Mouse (Mus musculus) left cerebral cortex, postnatal 25 days (tissue): ENCODE measurements around the gene Znhit6. TPM values are rescaled to one million over a fixed set of nuclear protein-coding genes. Genes with fewer than 3 reads are reported as not detected.

ENCODE experiments used
- DNase-seq, 2 experiments: peaks; one replicate each; pipeline ENCODE4 v3.0.0; 2022; ENCODE audit warnings: low spot score in 2 of 2, mixed read lengths in 1 of 2
- intact Hi-C: fragments of 180-260 bp; cut with DNase I; formaldehyde crosslinking; loops from one replicate; pipeline ENCODE4 v1.15.1; 2025
- total RNA-seq, 2 experiments: library from RNA; stranded (reverse); gene quantifications; 2 replicates each; pipeline ENCODE4 v1.2.3; 2021

Znhit6 gene
- total RNA-seq, 2 experiments from 2014 or later = 15.8 to 16.7 TPM

DNA sequence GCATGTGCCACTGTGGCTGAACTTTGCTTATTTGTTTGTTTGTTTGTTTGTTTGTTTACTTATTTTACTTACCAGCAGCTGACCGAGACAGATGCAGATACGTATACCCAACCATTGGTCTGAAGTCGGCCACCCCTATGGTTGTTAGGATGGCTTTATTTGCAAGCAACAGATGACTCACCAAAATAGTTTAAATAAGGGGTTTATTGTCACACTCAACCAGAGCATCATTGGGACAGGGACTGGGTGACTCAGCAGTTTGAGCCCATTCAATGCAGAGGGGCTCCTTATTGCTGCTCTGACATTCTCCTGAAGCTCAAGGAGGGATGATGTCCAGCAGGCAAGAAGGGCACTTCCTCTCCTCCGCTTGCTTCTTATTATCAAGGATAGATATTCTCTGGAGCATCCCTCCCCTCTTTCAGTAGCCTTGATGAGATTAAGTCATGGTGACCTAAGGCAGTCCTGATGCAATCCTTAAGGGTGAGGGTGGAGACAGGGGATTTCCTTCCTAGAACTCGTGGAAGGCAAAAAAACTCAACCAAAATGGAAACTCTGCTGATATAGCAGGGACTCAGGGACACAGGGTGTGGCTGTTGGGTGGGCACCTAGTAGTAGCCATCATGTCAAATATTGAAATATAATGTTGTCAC, 65.2 kb downstream of the Znhit6 start:
- intact Hi-C loops = no loop called here

DNA sequence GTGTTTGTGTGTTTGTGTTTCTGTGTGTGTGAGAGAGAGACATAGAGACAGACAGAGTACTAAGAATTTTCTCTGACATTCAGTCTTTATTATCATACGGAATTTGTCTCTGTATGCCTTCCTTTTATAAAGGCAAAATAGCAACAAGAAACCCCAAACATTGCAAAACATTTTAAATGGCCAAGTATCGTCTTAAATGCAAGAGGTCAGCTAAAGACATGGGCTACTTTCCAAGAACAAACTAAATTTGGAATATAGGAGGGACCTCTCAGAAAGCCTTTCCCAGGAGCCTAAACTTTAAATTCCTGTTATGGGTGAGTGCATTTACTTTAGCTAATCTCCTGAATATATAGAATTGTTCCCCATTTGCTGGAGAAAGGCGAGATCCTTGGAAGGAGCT, 65.9 kb downstream of the Znhit6 start:
- DNase-seq = no peak
- intact Hi-C loops = no loop called here

More for the DNA sequence above, 65.2 kb downstream of the Znhit6 start:
- no peak for DNase-seq

DNA sequence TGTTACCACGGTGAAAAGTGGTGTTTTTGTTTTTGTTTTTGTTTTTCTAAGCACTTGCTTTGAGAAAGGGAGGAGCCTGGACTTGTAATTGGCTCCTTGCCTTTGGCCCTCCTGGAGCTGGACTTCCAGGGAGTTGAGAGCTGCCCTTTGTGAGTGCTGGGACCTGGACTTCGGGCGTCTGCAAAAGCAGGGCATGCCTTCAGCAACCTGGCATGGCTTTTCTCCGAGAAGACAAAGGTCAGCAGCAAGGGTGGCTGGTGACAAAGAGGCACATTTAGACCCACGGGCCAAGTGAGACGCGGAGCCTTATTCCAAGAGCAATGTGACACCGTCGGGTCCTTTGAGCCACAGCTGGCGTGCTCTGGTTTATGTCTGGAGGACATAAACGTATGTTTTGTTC, 66.9 kb downstream of the Znhit6 start:
- DNase-seq = no peak
- intact Hi-C loops = no loop called here

DNA sequence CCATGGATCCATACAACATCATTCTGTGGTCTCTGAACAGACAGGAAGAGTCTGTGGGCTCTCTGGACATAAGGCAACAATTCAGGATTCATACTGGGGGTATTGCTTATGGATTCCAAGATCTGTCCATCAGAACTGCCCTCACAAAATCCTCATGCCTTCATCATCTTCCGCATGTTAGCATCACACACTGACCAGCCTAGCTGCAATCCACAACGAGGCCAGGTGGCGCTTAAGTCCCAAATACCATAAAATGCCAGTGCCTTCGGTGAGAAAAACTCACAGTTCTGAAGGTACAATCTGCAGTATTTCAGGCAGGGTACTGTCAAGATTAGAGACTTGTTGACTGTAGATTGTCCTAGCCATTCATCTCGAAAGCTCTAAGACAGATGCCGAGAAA, 69.5 kb downstream of the Znhit6 start:
- intact Hi-C loops = loop anchor here (2.0 kb wide), 1 partner anchor 181 kb away; no protein-coding TSS in a partner anchor
- DNase-seq = no peak

DNA sequence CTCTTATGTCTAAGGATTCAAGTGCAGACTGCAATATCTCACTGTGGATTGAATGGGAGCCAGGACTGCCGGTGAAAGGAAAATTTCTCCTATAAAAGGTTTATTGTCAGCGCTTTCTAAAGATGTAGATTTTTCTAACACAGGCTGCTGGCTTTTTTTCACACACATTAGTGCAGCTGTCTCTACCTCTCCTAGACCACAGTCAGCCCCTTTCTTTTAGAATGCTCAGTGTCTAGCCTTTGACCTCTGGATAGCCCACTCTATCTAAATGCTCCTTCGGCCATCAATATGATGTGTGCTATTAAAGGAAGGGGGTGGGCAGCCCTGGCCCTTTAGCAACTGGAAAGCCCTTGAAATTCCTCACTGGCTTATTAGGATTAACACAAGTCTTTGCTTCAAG, 70.0 kb downstream of the Znhit6 start:
- intact Hi-C loops = no loop called here
- DNase-seq = no peak

DNA sequence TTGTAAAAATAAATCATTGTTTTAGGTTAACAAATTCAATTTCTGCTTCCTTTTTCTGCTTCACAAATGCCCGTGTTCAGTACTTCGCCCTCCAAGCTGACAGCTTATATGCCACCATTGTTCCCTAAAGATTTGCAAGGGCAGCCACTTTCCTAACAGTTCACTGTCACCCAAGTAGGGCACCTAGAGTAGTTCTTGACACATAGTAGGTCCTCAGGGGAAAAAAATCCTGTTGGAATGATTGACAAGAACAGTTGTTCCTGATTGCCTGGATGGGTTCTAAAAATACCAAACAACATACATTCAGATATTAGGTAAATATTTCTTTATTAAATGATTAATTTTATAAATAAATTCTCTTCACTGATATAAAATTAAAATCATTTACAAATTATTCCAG, 70.7 kb downstream of the Znhit6 start:
- DNase-seq = no peak
- intact Hi-C loops = no loop called here

DNA sequence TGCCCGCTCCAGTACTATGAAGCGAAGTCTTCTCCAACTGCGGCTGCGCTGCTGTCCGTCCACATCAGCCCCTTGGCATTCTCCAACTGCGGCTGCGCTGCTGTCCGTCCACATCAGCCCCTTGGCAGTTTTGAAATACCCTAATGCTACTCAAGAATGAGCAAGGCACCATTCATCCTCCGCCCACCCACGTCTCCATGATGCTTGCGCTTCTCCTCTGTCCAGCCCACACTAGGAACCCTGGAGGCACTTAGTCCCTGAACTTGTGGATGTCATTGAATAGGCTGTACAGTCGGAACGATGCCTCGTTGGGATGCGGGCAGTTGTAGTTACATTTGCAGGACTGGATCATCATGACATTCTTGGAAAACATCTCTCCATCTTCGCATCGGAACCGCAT, 71.4 kb downstream of the Znhit6 start:
- intact Hi-C loops = no loop called here

DNA sequence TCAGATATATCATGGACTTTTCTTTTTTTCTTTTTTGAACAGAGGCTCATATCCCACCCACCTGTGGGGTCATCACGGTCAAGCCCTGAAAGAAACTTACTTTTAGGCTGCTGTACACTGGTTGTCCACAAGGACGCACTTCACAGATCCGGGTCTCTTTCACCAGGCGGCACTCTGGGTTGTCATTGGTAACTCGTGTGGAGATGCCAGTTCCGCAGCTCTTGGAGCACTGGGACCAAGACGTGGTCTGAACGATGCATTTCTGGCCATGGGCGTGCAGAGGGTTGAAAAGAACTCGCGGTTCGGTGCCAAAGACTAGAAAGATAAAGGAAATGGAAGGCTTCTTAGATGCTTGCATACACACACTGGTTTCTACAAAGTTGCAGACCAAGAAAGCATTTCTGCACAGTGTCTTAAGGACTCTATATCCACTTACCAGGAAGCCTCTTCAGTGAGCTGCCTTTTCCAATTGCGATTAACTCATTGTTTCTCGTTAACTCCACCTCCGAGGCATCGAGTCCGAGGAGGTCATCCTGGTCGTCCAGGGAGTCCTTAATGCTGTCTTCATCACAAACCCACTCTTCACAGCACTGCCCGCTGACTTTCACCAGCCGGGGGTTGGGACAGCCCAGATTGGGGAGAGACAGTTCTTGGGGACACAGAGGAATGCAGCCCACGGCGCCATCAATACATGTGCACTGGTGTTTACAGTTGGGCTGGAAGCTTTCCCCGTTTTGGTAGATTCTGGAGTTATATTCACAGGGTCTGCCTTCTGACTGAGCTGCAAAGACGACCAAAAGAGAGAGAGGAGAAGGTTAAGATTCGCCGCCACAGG, 72.3 kb downstream of the Znhit6 start:
- intact Hi-C loops = no loop called here
- DNase-seq = peak in 1 of 2 experiments; percentile 34

More for the DNA sequence above, 71.4 kb downstream of the Znhit6 start:
- no peak for DNase-seq

DNA sequence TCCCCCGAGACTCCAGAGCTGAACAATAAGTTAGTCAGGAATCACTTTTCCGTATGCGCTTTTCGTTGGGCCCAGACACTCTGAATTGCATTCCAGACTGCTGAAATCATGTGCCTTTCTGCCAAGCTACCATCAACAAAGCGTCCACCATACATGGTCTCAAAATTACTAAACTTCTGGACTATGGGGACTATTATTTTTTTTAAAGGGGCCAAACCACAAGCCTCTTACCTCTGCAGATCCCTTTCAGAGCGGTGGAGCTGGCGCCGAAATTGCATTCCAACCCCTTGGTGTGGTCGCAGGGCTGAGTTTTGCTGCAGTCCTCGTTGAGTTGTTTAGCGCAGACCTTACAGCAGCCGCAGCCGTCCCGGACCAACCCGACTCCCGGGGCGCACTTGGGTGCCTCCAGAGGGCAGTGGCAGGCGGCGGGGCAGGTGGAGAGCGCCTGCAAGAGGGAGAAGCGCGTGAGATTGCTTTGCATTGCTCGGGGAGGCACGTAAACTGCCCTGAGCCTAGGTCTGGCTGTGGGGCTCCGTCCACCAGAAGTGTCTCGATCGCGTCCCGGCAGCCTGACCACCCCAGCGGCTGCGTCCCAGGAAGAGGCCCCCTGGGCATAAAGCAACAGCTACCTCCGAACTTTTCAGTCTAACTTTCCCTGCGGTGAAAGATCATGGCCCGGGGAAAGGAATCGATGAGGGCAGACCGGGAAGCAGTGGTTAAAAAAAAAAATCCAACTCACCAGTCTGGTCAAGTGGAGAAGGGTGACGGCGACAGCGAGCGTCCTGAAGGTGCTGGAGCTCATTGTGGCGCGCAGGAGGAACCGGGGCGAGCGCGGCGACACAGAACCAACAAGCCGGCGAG, 73.2 kb downstream of the Znhit6 start:
- DNase-seq = peak in 1 of 2 experiments; percentile 28
- intact Hi-C loops = no loop called here

DNA sequence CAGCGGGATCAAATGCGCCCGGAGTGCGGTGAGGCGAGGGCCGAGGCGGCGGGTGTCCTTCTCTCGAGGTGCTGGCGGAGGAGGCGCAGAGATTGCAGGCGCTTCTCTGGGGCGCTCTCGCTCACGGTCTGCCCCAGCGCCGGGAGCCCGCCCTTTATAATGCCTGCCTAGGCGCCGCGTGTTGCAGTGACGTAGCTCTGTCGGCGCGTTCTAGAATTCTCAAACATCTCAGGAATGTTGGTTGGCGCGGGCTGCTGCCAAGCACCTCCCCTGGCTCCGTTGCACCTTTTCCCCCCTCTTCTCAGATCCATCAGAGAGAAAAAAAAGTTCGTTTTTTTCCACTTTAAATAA, 73.8 kb downstream of the Znhit6 start, which contains the start of gene Ccn1:
Ccn1 (minus strand) TSS at position 130 of the 351 bp plus-strand sequence.
- intact Hi-C loops = loop anchor here (2.0 kb wide), 2 partner anchors 109 to 183 kb away; partner anchors contain the start of gene Ddah1

DNA sequence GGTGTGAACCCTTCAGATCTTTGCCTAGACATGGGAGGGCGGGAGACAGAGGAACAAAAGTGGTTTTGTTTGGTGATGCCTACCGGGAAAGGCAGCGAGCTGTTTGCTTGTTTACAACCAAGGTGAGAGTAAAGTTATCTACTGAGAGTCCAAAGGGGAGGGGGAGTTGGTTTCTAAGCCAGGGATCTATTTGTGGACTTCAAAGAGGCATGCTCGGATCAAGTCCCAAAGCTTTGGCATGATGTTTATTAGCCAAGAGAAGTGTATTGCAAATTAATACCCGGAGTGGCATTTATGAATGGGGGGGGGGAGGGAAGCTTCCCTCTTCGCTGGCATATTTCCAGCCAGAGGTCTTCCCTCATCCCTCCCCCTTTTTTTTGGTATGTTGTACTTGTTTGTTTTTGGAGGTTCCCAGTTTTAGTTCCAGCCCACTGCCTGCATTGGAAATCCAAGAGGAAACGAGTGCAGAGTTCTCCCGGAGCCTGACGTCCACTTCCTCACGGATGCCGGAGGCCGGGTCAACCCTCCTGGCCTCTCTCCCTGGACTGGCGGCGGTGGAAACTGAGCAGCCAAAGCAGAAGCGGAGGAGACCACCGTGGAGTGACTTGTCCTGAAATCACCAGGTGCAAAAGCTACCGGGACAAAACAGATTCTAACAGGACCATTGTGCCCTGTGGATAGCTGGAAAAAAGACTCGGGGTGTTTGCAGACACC, 74.5 kb downstream of the Znhit6 start:
- intact Hi-C loops = loop anchor here (2.0 kb wide), 2 partner anchors 108 to 182 kb away; partner anchors contain the start of gene Ddah1
- DNase-seq = no peak

More for the DNA sequence above, 73.8 kb downstream of the Znhit6 start, which contains the start of gene Ccn1:
- DNase-seq = peak; percentile 62 to 70

DNA sequence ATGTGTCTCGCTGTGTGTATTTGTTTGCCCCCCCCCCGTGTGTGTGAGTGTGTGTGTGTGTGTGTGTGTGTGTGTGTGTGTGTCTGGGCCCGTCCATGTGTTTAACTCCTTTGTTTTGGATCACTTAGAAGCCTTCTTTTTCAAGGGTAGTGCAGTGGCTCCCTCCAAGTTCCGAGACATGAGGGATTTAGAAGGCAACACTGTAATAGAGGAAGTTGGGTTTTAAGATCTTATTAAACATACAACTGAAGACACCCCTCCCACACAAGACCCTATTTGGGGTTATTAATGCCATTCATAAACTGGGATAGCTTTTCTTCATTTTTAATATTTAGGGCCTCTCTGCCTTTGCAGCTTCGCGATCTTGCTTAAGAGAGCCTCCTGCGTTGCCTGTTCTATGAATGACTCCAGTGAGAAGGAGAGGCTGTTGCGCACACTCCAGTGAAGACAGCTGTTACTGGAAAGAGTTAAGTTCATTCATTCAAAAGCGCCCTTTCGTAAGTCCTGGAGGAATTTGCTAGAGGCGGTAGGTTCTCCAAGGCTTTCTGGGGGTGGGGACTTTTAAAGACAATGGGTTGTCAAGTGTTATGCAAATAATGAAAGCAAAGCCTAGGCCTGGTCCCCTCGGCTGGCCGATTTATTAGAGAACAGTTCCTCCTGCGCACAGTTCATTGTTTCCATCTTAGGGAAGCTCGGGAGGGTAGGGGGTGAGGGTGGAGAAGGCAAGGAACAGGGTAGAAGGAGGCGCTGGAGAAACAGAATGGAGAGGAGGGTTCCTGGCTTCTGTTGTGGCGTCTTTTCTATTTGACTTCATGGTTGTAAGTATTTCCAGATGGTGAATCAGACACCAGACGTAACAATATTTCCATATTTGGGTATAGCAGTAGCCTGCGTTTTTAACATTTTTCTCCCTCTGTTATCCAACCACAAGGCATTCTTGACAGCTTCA, 75.3 kb downstream of the Znhit6 start:
- intact Hi-C loops = loop anchor here (2.0 kb wide), 2 partner anchors 107 to 181 kb away; partner anchors contain the start of gene Ddah1
- DNase-seq = peak; percentile 23 to 68

DNA sequence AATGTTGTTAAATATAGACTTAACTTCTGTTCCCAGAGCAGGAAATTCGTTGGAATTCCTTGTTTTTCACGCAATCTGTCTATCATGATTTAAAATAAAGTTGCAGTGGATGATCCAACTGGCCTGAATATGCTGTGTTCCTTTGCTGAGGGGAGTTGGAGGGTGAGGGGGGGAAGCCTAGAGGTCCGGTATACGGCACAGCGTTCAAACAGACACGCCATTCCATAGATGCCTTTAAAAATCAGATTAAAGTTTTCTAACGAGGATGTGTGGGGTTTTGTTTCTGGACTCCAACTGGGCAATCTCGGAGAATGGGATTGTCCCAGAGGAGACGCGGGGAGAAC, 75.9 kb downstream of the Znhit6 start:
- no peak for DNase-seq
- intact Hi-C loops = loop anchor here (2.0 kb wide), 2 partner anchors 107 to 181 kb away; partner anchors contain the start of gene Ddah1

DNA sequence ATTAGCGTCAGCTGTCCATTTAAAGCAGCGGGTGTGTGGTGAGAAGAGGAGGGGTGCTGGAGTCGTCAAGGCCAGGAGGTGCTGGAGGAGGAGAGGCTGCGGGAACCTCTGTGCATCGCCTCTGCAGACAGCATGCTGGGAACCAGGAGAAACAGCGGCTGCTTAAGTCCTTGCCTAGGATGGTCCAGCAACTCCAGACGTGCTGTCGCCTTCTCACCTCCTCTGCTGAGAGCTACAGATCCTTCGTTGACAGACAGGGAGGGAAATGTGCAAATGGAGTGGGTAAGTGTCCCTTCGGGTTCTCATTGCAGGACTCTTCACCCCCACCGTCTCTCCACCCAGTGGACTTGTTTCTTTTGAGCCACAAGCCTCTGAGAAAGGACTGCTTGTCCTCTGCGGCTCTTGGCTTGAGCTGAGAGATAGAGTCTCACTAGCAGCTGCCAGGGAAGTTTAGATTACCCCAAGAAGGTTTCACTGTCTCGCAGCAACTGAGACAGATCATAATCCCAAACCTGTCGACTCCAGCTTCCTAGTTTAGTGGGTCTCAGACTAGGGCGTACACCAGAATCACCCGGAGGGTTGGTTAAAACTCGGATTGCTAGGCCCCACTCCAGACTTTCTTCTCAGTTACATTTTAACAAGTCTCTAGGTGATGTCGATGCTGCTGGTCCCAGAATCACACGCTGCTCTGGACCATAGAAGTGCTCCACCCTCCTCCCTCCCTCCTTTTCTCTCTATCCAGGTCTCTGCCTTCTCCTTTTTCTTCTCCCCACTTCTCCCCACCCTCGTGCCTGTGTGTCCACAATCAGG, 76.5 kb downstream of the Znhit6 start:
- intact Hi-C loops = no loop called here
- DNase-seq = peak in 1 of 2 experiments; percentile 36

DNA sequence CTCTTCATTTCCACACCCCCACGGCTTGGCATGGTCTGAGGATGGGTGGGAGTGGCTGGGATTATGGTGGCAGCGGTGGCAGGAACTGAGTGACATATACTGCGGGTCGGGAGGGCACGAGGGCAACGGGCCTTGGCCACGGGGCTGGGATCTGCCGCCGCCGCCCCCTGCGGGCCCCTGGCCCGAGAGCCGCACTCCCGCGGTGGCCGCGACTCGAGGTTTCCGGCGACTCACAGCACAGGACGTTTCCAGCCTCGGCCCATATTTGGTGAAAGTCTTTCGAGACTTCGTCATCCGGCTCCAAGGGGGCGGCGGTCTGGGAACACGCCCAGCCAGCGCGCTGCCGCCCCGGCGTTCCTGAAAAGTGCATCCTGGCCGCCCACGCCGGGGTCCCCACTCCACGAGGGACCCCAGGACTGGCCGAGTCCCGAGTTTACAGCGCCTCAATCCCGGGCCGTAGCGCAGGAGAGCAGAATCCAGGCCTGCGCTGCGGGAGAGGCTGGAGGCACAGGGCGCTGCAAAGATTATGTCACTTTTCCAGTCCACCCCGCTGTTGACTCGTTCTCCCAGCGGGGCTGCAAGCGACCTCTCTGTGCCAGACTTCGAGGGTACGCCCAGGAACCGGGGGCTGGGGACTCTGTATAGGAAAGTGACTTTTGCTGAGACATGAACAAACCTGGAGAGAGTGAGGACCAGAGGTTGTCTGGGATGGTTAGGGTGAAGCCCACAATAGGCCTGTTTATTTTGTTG, 77.4 kb downstream of the Znhit6 start:
- intact Hi-C loops = no loop called here
- peak; percentile 59 to 69 for DNase-seq

DNA sequence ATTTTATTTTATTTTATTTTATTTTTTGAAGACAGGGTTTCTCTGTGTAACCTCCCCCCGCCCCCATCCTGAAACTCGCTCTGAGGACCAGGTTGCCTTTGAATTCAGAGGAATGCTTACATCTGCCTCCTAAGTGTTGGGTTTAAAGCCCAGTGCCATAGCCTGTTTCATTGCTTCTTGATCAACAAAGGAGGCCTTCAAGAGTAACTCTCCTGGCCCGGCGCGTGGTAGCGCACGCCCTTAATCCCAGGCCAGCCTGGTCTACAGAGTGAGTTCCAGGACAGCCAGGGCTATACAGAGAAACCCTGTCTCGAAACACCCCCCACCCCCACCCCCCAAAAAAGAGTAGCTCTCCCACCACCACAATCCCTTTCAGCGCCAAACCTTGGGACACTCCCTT, 78.0 kb downstream of the Znhit6 start:
- no peak for DNase-seq
- intact Hi-C loops = no loop called here
